Mouse (Mus musculus) neural tube, embryonic 15.5 days (tissue): Measurements from ENCODE around the gene Erc1. TPM values are rescaled to one million over a fixed set of nuclear protein-coding genes. Genes with fewer than 3 reads are reported as not detected.

Source experiments
- ATAC-seq: fragments of 200-750 bp; cut with Nextera tagmentation; 2 replicates; pipeline ENCODE4 v1.8.0; 2017; ENCODE audit warnings: mild to moderate bottlenecking, moderate TSS enrichment, moderate library complexity; ENCODE audit not compliant: low FRiP score
- H3K27ac ChIP-seq: fragments of 300-500 bp; sonication (generic); replicated peaks from 2 replicates; pipeline ENCODE4 v1.5.1; 2015; ENCODE audit warnings: mild to moderate bottlenecking, inconsistent platforms
- H3K27me3 ChIP-seq: fragments of 300-500 bp; sonication (generic); replicated peaks from 2 replicates; pipeline ENCODE4 v1.6.1; 2015; ENCODE audit warnings: inconsistent platforms
- H3K36me3 ChIP-seq: fragments of 300-500 bp; sonication (generic); 2 replicates; pipeline ENCODE4 v1.6.1; 2015; ENCODE audit warnings: inconsistent platforms
- H3K4me1 ChIP-seq: fragments of 300-500 bp; sonication (generic); 2 replicates; pipeline ENCODE4 v1.6.1; 2015; ENCODE audit warnings: inconsistent platforms
- H3K4me2 ChIP-seq: fragments of 300-500 bp; sonication (generic); 2 replicates; pipeline ENCODE4 v1.6.1; 2015; ENCODE audit warnings: inconsistent platforms, mild to moderate bottlenecking, moderate library complexity
- H3K4me3 ChIP-seq: fragments of 300-500 bp; sonication (generic); replicated peaks from 2 replicates; pipeline ENCODE4 v1.5.1; 2015; ENCODE audit warnings: mild to moderate bottlenecking, inconsistent platforms
- H3K9ac ChIP-seq: fragments of 300-500 bp; sonication (generic); replicated peaks from 2 replicates; pipeline ENCODE4 v1.6.1; 2015; ENCODE audit warnings: mild to moderate bottlenecking, inconsistent platforms
- H3K9me3 ChIP-seq: fragments of 300-500 bp; sonication (generic); replicated peaks from 2 replicates; pipeline ENCODE4 v1.6.1; 2016; ENCODE audit warnings: inconsistent platforms
- WGBS: fragments of 180-500 bp; shearing (Covaris S2); methylation state at CpG from one replicate; pipeline ENCODE4 v1.1.7; 2015; ENCODE audit warnings: mixed read lengths; 5-methylcytosine and 5-hydroxymethylcytosine counted together
- polyA plus RNA-seq: library from polyadenylated mRNA; unstranded; fragments of >200 nt; fragmentation: Nextera tagmentation; extraction: Ambion mirVana; gene quantifications from 2 replicates; pipeline ENCODE4 v1.2.1, GENCODE M21; 2015

Erc1 gene
- polyA plus RNA-seq, 1 experiment from 2014 or later: 51.1 TPM

DNA sequence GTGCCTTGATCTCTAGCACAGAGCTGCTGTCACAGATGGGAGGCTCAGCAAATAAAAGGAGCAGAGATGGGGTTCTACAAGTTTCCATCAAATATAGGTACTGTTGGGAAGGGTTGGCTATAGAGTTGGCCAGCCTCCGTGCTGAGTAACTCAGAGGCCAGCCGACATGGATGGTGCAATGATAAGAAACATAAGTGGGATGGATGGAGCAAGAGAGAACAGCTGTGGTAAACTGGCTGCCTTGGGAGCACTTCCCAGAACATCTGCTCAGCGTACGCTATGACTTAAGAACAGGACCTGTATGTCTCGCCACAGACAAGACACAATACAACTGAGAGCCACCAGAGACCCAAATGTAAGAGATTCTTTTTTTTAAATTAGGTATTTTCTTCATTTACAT lies 264.8 kb downstream of the Erc1 start:
- H3K4me3 ChIP-seq: no peak overlapping the region
- H3K27me3 ChIP-seq: no peaks in the 10 kb centered on the region
- no peaks in the 10 kb centered on the region for H3K9me3 ChIP-seq
- no peak overlapping the region for H3K9ac ChIP-seq
- no peak overlapping the region; the same call in 1 of the 2 replicates for H3K27ac ChIP-seq
- WGBS: 76% methylated on average over 5 of the region's 5 CpGs
- peaks cover 9% of the 10 kb centered on the region; the same call in 1 of the 2 replicates for H3K4me1 ChIP-seq
- no peak overlapping the region for H3K4me2 ChIP-seq
- no peak for ATAC-seq
- H3K36me3 ChIP-seq: no peaks in the 10 kb centered on the region

DNA sequence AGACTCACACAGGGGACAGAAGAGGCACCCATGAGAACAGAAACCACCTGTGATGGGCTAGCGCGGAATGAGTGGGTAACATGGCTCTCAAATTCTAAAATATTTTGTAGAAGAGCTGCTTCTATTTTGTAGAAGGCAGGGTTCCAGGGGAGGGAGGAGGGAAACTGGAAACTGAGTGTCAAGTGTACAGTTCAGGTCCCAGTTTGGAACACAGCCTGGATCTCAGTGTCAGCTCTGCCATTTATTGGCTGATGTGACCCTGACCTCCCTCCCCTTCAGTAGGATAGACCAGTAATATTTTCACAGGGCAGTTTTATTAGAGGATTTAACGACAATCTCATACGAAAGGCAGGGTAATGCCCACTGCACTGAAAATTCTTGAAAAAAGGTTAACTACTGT lies 271.3 kb downstream of the Erc1 start:
- Histone ChIP-seq H3K9me3 (no peaks in the 10 kb centered on the region), H3K4me1 (no peaks in the 10 kb centered on the region), H3K4me3 (no peak overlapping the region), H3K36me3 (peaks cover 35% of the 10 kb centered on the region), H3K4me2 (no peak overlapping the region), H3K27me3 (no peaks in the 10 kb centered on the region), H3K9ac (no peak overlapping the region), H3K27ac (no peak overlapping the region)
- no peak for ATAC-seq
- WGBS: 92% methylated on average over 4 of the region's 4 CpGs

DNA sequence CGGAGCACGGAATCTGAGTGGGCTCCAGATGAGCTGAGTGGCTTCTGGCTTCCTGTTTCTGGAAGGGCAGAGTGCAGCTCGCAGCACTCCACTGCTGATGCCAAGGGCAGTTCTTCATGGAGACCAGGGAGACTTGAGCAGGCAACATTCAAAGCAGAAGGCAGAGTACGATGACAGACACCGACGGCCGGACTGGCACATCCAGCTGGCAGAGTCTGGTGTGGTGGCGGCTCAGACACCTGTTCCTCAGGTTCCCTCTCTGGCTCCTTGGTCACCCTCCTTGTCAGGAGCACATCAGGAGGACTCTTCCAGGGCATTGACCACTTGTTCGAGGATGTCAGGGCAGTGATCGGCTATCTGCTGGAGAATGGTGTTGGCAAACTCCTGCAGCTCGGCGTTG lies 272.6 kb downstream of the Erc1 start:
- H3K27me3 ChIP-seq: no peaks in the 10 kb centered on the region

DNA sequence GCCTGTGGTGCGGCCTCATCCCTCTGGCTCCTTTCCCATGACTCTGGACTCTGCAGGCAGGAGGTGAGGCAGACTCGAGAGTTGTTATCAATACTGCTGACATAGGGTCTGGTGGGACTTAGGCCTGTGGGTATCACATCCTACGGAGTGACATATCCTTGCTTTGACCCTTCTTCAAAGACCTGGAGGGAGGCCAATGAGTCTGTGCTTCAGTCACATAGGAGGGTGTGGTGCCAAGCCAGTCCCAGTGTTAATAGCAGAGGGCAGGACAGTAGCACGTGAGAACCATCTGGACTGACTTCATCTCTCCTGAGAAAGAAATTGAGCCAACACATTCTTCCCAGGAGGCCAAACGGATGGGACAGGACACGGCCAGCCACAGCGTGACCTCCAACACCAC lies 275.7 kb downstream of the Erc1 start:
- H3K4me2 ChIP-seq: no peak overlapping the region
- H3K27me3 ChIP-seq: no peaks in the 10 kb centered on the region
- H3K4me3 ChIP-seq: no peak overlapping the region
- no peak overlapping the region for H3K27ac ChIP-seq
- WGBS: 84% methylated on average over 7 of the region's 7 CpGs
- no peak overlapping the region for H3K9ac ChIP-seq
- H3K36me3 ChIP-seq: peaks cover 35% of the 10 kb centered on the region
- no peaks in the 10 kb centered on the region for H3K9me3 ChIP-seq
- ATAC-seq: no peak
- H3K4me1 ChIP-seq: no peaks in the 10 kb centered on the region

More for the DNA sequence above, 272.6 kb downstream of the Erc1 start:
- WGBS: 97% methylated on average over 12 of the region's 12 CpGs
- H3K27ac ChIP-seq: no peak overlapping the region
- H3K4me2 ChIP-seq: no peak overlapping the region
- H3K4me3 ChIP-seq: no peak overlapping the region
- H3K36me3 ChIP-seq: peaks cover 35% of the 10 kb centered on the region
- ATAC-seq: no peak
- no peaks in the 10 kb centered on the region for H3K4me1 ChIP-seq
- H3K9me3 ChIP-seq: no peaks in the 10 kb centered on the region
- H3K9ac ChIP-seq: no peak overlapping the region

DNA sequence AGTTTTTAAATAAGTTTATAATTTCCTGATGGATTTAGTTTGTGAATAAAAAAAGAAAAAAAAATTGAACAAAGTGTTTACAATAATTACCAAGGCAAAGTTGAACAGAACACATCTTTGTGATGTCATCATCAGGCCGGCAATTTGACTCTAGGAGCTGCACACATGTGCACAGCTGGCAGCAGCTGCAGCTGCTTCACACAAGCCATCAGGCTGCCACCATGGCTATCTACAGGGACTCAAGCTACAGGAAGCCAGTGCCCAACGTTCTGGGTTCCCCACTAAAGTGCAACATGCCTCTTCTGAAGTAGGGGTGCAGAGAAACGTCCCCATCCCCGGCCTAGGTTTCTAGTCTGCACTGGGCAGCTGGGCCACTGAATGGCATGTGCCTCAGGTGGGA lies 277.2 kb downstream of the Erc1 start:
- Histone ChIP-seq H3K27ac (no peak overlapping the region), H3K36me3 (peaks cover 34% of the 10 kb centered on the region), H3K4me1 (peaks cover 4% of the 10 kb centered on the region; the same call in 1 of the 2 replicates), H3K9me3 (no peaks in the 10 kb centered on the region), H3K27me3 (no peaks in the 10 kb centered on the region), H3K9ac (no peak overlapping the region), H3K4me3 (no peak overlapping the region), H3K4me2 (no peak overlapping the region)
- ATAC-seq: no peak
- WGBS: 85% methylated on average over 4 of the region's 4 CpGs

DNA sequence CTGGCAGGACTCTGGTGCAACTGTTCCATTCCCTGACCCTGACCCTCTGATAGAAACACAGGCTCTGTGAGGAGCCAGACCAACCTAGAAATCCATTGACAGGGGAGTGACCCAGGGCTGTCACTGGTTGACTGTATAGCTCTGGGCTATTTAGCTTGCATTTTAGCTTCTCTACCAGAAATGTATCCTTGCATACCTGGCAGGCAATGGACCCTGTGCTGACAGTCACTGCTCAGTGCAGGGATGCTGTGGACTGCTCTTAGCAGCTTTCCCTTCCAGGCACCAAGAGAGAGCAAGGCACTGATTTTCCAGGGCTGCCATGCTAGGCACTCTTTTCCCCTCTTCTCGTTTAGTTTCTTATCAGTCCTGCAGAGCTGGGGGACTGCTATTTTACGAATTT lies 279.6 kb downstream of the Erc1 start:
- 93% methylated on average over 2 of the region's 2 CpGs for WGBS
- no peaks in the 10 kb centered on the region for H3K27me3 ChIP-seq
- no peaks in the 10 kb centered on the region for H3K9me3 ChIP-seq
- no peak for ATAC-seq
- no peak overlapping the region for H3K4me3 ChIP-seq
- peaks cover 11% of the 10 kb centered on the region for H3K36me3 ChIP-seq
- H3K9ac ChIP-seq: no peak overlapping the region
- no peak overlapping the region for H3K4me2 ChIP-seq
- peaks cover 4% of the 10 kb centered on the region; the same call in 1 of the 2 replicates for H3K4me1 ChIP-seq
- H3K27ac ChIP-seq: no peak overlapping the region

DNA sequence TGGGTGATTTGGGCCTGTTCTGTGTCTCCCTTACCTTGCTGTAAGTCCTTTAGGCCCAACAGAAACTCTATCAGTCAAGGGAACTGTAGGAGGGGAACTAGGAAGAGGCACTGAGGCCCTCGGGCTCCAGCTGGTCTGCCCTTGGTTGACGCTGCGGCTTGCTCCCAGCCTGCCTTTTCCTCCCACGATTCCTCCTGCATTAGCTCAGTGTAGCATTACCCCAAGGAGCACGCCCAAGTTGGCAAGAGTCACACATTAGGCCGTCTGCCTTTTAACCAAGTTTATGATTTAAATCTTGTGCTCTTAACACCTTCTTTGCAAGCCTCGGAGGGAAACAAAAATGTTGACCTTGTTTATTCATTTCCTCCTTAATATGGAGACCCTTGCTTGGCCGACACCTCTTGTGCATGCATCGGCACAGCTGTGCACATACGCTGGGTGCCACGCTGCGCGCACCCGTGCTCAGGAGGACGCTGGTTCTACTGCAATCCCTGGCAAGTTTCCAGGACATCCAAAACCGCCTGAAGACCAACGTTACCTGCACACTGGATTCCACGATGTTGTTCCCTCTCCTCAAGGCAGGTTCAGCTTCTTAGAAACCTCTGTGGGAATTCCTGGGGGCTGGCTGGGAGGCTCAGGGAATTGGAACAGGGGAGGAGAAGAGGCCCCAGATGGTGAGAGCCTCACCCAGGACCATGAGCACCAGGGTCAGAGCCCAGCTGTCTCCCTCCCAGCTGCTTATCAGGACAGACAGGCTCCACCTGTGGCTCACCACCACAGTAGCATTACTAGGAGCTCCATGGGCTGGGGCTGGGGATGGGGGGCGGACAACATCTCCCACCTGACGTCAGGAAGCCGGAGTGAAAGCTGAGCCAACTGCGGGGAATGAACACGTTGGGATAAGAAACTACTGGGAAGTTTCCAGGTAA lies 282.3 kb downstream of the Erc1 start:
- peaks cover 4% of the 10 kb centered on the region; the same call in 1 of the 2 replicates for H3K4me1 ChIP-seq
- H3K36me3 ChIP-seq: no peaks in the 10 kb centered on the region
- no peak for ATAC-seq
- no peak overlapping the region for H3K27ac ChIP-seq
- 88% methylated on average over 23 of the region's 23 CpGs for WGBS
- H3K4me3 ChIP-seq: no peak overlapping the region
- no peak overlapping the region for H3K9ac ChIP-seq
- no peak overlapping the region for H3K4me2 ChIP-seq
- H3K27me3 ChIP-seq: no peaks in the 10 kb centered on the region
- no peaks in the 10 kb centered on the region for H3K9me3 ChIP-seq

DNA sequence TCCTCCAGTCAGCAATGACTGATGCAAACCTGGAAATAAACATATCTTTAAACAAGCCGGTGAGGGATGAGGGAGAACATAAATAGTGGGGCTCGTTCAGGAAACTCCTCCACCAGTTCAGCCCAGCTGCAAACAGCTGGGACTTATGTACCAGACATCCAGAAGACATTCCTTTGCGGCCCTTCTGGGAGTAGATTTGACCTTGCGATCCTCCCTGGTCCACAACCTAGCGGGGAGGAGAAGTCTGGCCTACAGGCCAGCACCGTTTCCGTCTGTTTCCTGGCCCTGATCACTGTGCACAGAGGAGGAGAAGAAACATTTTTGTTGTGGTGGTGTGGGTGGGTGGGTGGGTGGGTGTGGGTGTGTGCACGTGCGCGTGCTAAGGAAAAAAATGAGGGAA lies 285.4 kb downstream of the Erc1 start:
- Histone ChIP-seq H3K27me3 (no peaks in the 10 kb centered on the region), H3K4me2 (no peak overlapping the region), H3K9ac (no peak overlapping the region), H3K4me3 (no peak overlapping the region), H3K4me1 (peaks cover 4% of the 10 kb centered on the region; the same call in 1 of the 2 replicates), H3K9me3 (no peaks in the 10 kb centered on the region), H3K36me3 (no peaks in the 10 kb centered on the region), H3K27ac (no peak overlapping the region)
- no peak for ATAC-seq
- WGBS: 81% methylated on average over 10 of the region's 10 CpGs

DNA sequence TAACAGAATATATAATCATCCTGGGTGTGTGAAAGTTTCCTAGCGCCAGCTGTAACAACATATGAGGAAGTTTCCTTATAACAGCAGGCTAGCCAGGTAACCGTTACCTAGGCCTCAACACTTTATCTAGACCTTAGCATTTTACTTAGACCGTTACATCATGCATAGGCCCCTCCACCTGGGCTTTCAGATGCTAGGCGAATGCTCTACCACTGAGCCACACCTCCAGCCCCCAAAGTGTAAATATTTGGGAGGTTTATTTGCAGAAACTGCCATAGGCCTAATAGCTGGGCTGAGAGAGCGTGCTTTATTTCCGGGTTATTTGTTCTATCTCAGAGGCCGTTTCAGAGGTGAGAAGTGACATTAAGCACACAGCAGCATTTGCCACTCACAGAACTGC lies 289.1 kb downstream of the Erc1 start:
- H3K4me1 ChIP-seq: no peaks in the 10 kb centered on the region
- no peaks in the 10 kb centered on the region for H3K27me3 ChIP-seq
- no peaks in the 10 kb centered on the region for H3K9me3 ChIP-seq
- no peak for ATAC-seq
- H3K9ac ChIP-seq: no peak overlapping the region
- WGBS: 77% methylated on average over 7 of the region's 7 CpGs
- no peaks in the 10 kb centered on the region for H3K36me3 ChIP-seq
- H3K4me3 ChIP-seq: no peak overlapping the region
- H3K4me2 ChIP-seq: no peak overlapping the region
- no peak overlapping the region for H3K27ac ChIP-seq

DNA sequence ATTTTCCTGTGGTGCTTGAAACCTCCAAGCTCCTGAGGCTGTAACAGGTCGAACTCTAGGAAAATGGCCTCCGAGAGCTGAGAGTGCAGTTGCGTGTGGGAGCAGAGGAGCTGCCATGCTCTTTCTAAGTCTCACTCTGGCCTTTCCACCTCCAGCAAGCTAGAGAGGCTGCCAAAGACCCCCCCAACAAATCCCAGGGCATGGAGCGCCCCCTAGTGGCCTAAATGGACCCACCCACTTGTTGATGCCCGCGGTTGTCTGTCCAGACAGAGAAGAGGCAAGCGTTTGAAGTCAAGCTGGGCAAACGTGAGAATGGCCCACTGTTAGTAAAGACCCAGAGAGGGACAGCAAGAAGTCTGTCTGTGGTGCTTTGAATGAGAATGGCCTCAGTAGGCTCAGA lies 293.5 kb downstream of the Erc1 start:
- Histone ChIP-seq H3K4me2 (no peak overlapping the region), H3K4me1 (no peaks in the 10 kb centered on the region), H3K4me3 (no peak overlapping the region), H3K9ac (no peak overlapping the region), H3K36me3 (no peaks in the 10 kb centered on the region), H3K9me3 (no peaks in the 10 kb centered on the region), H3K27me3 (no peaks in the 10 kb centered on the region), H3K27ac (no peak overlapping the region)
- ATAC-seq: no peak
- 69% methylated on average over 8 of the region's 8 CpGs for WGBS

DNA sequence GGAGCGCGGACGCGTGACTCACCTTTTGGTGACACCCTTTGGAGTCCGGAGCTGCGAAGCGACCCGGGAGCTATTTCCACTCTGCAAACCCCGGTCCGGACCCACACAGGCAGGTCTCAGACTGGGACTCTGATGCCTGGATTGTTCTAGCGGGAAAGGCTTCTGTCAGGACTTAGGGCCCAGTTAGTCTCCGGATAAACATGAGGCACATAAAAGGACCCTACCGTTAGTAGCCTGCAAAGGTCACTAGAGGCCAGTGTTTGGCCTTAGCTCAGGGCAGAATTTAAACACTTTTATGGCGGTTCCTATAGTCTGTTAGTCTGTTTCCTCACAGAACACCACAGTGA lies 303.5 kb downstream of the Erc1 start:
- Histone ChIP-seq H3K9ac (peak overlapping the region; percentile 47), H3K9me3 (0 out of 2 replicates have a peak, but pooled peaks cover 3% of the 10 kb centered on the region), H3K27ac (no peak overlapping the region), H3K4me2 (peak overlapping the region; percentile 96), H3K36me3 (no peaks in the 10 kb centered on the region), H3K27me3 (peaks cover 16% of the 10 kb centered on the region), H3K4me3 (peak overlapping the region; percentile 64), H3K4me1 (peaks cover 13% of the 10 kb centered on the region)
- ATAC-seq: peak; percentile 58; the same call in 1 of the 2 replicates
- under 1% methylated on average over 14 of the region's 14 CpGs for WGBS

DNA sequence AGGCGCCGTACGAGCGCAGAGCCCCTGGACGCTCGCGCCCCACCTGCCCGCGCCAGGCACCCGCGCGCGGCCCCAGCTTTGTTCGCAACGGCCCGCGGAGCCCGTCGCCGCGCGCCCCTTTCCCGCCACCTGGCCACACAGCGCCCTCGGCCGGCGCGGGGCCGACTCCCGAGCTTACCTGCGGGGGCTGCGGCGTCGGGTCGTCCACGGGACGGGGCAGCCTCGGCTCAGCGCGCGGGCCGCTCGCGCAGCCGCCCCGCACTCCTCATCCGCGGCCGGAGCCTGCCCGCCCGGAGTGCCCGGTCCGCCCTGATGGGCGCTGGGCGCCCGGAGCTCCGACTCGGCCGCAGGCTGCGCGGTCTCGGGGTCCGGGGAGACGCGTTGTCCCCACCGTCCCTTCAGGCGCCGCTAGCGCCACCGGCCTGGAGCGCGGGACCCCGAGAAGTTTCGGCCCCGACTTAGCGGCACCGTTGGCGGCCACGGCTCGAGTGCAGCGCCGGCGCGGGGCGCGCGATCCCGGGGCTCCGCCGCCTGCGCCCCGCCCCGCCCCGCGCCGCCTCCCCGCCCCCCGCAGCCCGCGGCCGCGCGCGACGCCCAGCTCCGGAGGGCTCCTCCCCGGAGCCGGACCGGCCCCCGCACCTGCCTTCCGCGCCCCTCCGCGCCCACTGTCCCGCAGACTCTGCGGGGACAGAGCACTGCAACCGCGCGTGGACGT lies 304.0 kb downstream of the Erc1 start, which contains the start of gene Wnt5b:
TSS of gene Wnt5b (minus strand) at position 545 of the 715 bp plus-strand sequence.
- ATAC-seq: peak; percentile 75
- H3K27me3 ChIP-seq: peaks cover 16% of the 10 kb centered on the region

More for the DNA sequence above, 304.0 kb downstream of the Erc1 start, which contains the start of gene Wnt5b:
- H3K4me1 ChIP-seq: peaks cover 13% of the 10 kb centered on the region
- peak within 1 kb of the TSS; percentile 47 for H3K9ac ChIP-seq
- peak within 1 kb of the TSS; percentile 96 for H3K4me2 ChIP-seq
- H3K9me3 ChIP-seq: 0 out of 2 replicates have a peak, but pooled peaks cover 3% of the 10 kb centered on the region
- H3K36me3 ChIP-seq: no peaks in the 10 kb centered on the region
- H3K4me3 ChIP-seq: peak within 1 kb of the TSS; percentile 64
- under 1% methylated on average over 106 of the region's 120 CpGs for WGBS
- H3K27ac ChIP-seq: no peak within 1 kb of the TSS
